Mouse (Mus musculus) fat pad, adult 2 months (tissue): Measurements from ENCODE around the gene D10Wsu102e.

ENCODE experiments used
- DNase-seq: peaks from one replicate; pipeline ENCODE4 v3.0.0-alpha.2; 2011; ENCODE audit warnings: low read depth, low spot score; ENCODE audit errors: extremely low read depth

The D10Wsu102e gene

GRCm38 (mm10) chr10:83359956-83360355 is at the start of gene D10Wsu102e:
TSS of gene D10Wsu102e (plus strand) at chr10:83360221.
- peak; percentile 61 for DNase-seq

GRCm38 (mm10) chr10:83310356-83310755 is 49.7 kb upstream of the D10Wsu102e start:
- no peak for DNase-seq

DNA sequence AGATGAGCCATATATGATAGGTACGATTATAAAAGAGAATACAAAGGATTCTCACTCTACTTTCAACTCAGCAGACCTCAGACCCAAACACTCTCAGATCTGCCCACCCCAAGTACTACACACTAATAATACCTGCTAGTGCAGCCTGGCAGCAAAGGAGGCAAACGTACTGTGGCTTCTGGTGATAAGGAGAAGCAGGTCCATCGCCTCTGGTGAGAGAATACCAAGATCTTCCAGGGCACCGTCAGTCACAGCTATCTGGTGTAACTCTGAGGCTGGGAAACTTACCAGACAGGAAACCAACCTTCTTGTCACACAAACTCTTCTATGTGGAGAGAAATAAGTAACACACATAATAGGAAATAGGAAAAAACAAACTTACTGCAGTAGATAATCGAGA is 47.0 kb upstream of the D10Wsu102e start:
- no peak for DNase-seq

GRCm38 (mm10) chr10:83320396-83320795 is 39.6 kb upstream of the D10Wsu102e start:
- DNase-seq = no peak

DNA sequence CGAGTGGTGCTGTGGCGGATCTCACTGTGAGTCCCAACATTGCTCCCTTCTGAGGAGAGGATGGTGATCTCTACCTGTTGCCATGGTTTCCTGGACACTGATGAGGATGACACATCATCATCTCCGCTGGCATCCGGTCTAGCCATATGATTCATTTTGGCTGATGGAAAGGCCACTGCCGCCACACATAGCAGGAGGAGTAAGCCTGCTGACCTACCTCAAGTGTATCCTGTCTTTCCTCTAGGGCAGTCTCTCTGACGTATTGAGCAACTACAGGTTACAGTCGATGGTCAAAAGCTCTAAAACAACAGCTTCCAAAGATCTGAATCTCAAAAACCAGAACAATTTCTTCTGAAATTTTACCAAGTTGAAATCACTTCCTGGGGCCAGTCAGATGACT is 39.2 kb upstream of the D10Wsu102e start:
- DNase-seq = peak; percentile 76

DNA sequence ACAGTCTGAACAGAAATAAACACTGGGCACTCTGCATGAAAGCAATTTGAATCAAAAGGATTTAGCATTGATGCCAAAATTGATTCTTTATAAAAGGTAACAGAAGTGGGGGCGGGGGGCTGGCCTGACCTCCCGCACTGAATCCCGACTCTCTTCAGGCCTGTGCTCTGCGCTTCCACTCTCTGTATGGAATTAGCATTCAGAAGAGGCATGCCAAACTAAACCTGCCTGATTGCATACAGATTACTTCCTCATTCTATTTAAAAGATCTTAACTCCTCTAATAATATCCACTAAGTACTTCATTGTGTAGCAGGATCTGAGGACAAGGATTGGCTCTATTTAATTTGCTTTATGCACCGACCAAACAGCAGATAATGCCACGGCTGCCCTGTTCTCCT is 38.5 kb upstream of the D10Wsu102e start:
- DNase-seq = no peak

DNA sequence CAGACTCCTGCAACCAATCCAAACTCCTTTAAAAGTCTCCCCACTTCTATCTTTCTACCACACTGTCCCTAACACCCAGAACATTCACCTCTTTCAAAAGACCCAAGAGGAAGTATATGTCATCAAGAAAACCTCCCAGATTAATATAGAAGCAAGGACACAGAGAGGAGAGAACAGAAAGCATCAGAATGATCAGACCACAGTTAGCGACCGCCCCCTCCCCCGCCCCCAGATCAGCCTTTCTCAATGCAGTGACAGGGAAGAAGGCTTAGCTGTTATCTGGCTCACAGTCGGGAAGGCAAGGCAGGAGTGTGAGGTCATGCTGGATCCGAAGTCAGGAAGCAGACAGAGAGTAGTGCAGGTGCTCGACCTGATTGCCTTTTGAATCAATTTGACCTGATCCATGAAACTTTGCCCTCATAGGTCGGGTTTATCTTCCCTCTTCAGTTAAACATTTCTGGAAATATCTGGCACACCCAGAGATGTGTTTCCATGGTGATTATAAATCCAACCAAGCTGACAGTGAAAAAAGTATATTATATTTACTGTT is 37.4 kb upstream of the D10Wsu102e start:
- DNase-seq = no peak

DNA sequence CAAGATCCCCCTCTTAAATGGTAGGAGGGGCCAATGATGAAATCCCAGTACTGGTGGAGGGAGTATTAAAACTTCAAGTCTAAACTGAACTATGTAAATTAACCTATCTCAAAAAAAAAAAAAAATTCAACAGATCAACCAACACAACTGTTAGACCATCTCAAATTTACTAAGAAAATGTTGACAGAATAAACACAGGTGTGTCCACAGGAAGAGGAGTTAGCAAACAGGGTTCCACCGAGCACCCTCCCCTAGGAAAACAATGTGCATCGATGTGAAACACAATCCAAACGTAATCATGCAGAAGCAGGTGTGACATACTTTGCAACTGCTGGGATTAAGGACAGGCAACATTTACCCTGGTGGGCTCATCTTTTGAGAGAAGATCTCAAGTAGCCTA is 35.1 kb upstream of the D10Wsu102e start:
- DNase-seq = no peak

- DNase-seq = no peak
These were observed 34.1 kb upstream of the D10Wsu102e start for GRCm38 (mm10) chr10:83325903-83326302.

DNA sequence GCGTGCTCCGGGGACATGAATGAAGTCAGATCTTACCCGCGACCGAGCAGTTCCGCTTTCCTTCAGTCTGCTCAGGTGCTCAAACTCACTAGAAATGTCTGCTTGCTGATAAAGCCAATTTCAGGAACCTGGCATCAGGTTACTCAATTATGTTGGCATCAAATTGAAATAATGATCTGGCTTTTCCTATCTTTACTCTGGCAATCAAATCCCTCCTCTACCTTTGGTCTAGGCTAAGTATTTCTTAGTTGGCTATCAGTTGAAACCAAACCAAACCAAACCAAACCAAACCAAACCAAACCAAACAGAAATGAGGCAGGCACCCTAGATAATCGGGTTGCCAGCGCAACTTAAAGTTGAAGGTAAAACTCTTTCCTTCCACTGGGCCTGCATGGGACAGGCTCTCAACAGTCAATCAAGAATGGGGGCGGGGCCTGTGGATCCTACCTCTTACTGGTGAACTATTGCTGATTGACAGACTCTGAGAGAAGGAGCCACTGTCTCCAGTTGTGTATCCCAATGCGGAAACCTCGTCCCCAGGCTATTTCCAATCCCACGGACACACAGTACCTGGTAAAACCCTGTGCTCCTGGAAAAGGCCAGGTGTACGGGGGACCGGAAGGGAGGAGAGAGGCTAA is 33.3 kb upstream of the D10Wsu102e start:
- no peak for DNase-seq

DNA sequence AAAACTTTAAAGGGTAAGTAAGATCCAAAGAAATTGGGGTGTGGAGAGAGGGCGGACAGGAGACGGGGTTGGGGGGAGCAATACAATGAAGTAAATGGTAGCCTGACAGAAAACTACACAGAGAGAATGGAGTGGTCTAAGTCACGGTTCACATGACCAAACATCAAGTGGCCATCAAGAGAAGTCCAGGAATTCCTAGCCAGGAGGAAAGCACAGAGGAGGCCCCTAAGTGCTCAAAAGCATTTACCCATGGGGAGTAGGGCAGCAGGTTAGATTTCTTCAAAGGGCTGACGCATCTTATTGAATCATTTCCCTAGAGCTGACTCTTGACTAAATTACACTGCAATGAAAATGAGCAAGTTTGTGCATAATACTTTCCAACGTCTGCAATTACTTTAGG is 31.2 kb upstream of the D10Wsu102e start:
- DNase-seq = no peak

DNA sequence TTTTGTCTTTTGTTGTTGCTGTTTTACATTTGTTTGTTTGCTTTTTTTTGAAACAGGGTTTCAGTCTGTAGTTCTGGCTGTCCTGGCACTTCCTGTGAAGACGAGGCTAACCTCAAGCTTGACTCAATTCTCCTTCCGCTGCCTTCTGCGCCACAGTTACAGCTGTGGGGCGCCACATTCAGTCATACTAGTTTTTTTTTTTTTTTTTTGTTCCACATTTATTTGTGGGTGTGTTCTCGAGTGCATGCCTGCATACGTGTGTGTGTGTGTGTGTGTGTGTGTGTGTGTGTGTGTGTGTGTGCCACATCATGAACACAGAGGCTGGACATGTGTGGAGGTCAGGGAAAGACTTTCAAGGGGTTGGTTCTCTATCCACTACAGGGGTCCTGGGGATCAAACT is 29.7 kb upstream of the D10Wsu102e start:
- DNase-seq = no peak

DNA sequence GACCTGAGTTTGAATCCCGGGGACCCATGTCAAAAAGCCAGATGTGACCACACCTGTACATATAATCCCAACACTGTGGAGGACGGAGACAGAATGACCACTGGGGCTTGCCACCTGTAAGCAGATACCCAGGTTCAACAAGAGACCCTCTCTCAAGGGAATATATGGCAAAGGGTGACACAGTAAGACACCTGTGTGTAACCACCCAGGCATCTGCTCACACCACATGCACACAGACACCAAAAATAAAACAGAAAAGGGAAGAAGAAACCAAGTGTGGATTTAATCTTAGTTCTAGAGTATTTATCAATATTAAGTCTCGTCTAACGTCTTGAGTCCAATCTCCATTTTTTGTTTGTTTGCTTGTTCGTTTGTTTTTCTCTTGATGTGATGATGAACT is 28.2 kb upstream of the D10Wsu102e start:
- DNase-seq = no peak

DNA sequence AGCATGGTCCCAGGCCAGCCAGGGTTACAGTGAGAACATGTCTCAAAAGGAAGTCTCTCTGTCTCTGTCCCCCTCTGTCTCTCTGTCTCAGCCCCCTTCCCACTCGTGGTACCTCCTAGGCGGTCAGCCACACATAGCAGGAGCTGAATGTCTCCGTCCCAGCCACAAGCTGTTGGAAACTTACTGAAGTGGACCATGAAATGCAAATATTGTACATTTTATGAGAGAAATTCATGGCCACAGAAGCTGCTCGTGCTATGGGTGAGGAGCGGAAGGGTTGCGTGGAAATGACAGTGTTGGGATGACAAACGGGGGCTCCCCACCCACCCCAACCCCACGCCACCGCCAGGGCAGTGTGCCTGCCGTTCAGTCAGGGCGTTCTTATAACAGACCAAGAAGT is 27.4 kb upstream of the D10Wsu102e start:
- DNase-seq = no peak

GRCm38 (mm10) chr10:83336336-83336735 is 23.7 kb upstream of the D10Wsu102e start:
- DNase-seq = no peak

DNA sequence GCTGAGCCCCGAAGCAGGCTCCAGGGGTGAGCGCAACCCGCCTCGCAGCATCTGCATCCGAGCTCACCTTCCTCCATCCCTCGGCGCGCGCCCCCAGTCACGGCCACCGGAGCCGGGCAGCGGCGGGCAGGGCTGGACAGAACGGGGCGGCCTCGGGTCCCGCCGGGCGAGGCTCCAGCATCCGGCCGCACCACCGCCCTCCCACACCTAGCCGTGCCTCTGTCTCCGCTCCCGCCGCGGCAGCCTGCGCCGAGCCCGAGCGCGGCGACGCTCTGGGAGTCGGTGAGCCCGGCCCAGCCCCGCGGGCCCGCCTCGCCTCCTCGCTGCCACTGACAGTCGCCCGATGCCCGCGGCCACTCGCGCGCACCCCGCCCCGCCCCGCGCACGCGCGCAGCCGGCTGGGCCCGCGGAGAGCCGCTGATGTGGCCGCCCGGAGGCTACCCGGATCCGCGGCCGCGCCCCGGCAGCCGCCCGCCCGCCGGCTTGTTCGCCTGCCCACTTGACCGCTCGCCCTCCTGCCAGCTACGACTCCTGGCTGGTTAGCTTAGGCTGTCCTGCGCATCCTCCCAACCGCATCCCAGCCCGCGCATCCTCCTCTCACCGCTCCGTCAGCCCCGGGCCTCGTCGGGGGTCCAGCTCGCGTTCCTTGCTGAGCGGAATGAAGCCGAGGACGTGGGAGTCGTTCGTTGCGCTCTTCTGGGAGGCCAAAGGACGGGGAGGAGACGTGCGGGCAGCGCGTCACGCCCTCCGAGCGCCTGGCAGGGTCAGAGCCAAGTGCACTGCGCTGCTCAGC is 22.7 kb upstream of the D10Wsu102e start, which contains the start of gene Slc41a2:
Gene Slc41a2, minus strand, starts transcription at position 724 of the 793 bp plus-strand sequence.
- no peak for DNase-seq

GRCm38 (mm10) chr10:83337971-83338598 is 21.9 kb upstream of the D10Wsu102e start:
- DNase-seq = no peak

DNA sequence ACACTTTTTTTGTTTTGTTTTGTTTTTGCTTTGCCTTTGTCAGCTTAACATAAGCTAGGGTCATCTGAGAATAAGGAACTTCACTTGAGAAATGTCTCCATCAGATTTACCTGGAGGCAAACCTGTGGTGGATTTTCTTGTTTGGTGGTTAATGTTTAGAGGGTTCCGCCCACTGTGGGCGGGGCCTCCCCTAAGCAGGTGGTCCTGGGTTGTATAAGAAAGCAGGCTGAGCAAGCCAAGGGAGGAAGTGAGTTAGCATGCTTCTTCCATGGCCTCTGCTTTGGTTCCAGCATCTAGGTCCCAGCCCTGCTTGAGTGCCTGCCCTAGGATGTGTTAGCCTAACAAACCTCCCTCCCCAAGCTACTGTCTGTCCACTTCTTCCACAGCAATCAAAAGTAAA is 18.8 kb upstream of the D10Wsu102e start:
- DNase-seq = no peak

DNA sequence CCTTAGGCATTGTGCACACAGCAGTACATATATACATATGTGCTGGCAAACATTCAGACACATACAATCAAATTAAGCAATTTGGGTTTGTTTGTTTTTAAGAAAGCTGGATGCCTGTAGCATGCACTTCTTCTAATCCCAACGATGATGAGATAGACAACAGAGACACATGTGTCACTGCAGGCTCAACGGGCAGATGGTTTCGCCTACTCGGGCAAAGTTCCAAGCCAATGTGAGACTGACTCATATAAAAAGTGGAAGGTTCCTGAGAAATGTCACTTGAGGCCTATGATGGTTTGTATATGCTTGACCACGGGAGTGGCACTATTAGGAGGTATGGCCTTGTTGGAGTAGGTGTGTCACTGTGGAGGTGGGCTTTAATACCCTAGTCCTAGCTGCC is 16.9 kb upstream of the D10Wsu102e start:
- DNase-seq = no peak

DNA sequence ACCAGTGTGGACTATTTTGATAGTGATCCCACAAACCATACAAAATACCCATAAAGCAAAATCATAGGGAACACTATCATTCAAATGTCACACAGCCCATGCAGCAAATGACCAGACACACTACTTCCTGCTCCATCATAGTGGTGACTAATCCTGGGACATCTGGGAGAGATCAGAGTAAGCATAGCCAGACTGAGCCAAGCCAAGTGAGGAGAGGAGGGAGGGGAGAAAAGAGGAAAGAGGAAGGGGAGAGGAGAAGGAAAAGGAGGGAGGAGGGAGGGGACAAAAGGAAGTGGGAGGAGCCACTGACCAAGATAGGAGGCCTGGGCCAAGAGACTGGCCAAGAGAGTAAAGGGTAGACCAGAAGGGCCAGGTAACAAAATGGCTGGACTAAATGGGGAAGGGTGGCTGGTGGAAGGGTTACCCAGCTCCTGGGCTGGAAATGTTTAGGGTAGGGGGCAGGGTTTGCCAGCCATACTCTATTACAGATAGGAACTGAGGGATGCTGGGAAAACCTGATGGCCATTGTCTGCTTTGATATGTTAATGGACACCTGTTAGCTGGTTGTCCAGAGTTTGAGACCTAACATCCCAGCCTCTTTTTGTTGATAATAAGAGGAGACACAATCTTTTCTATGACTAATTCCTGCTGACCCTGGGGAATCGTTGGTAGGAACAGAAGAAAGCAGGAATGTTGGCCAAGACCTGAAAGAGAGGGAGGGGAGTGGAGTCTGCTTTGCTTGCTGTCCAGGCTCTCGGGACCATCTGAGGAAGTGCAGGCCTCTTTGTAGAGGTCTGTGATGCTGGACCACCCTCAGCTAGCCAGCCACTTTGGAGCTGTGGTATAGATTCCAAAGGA is 16.0 kb upstream of the D10Wsu102e start:
- DNase-seq = no peak
